Mouse (Mus musculus) hindbrain, embryonic 14.5 days (tissue): ENCODE results near the gene Thrb. TPM values are rescaled to one million over a fixed set of nuclear protein-coding genes. Genes with fewer than 3 reads are reported as not detected.

Experiments used
- ATAC-seq: fragments of 200-750 bp; cut with Nextera tagmentation; 2 replicates; pipeline ENCODE4 v1.8.0; 2017; ENCODE audit warnings: moderate number of reproducible peaks, mild to moderate bottlenecking, moderate TSS enrichment, moderate library complexity; ENCODE audit not compliant: low FRiP score
- DNase-seq: peaks from one replicate; pipeline ENCODE4 v3.0.0-alpha.2; 2015; ENCODE audit warnings: low spot score
- H3K27ac ChIP-seq: fragments of 300-500 bp; sonication (generic); 2 replicates; pipeline ENCODE4 v1.5.1; 2014; ENCODE audit warnings: mild to moderate bottlenecking, moderate library complexity
- H3K27me3 ChIP-seq: fragments of 300-500 bp; sonication (generic); 2 replicates; pipeline ENCODE4 v1.6.1; 2014; ENCODE audit warnings: mild to moderate bottlenecking, low read length, mixed read lengths; ENCODE audit not compliant: control insufficient read depth, insufficient read depth
- H3K36me3 ChIP-seq: fragments of 300-500 bp; sonication (generic); replicated peaks from 2 replicates; pipeline ENCODE4 v1.6.1; 2014; ENCODE audit not compliant: control insufficient read depth, insufficient read depth
- H3K4me1 ChIP-seq: fragments of 300-500 bp; sonication (generic); replicated peaks from 2 replicates; pipeline ENCODE4 v1.6.1; 2014; ENCODE audit warnings: antibody characterized with exemption, low read length, mixed read lengths; ENCODE audit not compliant: control insufficient read depth, insufficient read depth
- H3K4me2 ChIP-seq: fragments of 300-500 bp; sonication (generic); replicated peaks from 2 replicates; pipeline ENCODE4 v1.6.1; 2014; ENCODE audit warnings: mild to moderate bottlenecking, moderate library complexity
- H3K4me3 ChIP-seq: fragments of 300-500 bp; sonication (generic); replicated peaks from 2 replicates; pipeline ENCODE4 v1.5.1; 2014; ENCODE audit warnings: mild to moderate bottlenecking, low read length
- H3K9ac ChIP-seq: fragments of 300-500 bp; sonication (generic); 2 replicates; pipeline ENCODE4 v1.6.1; 2014
- H3K9me3 ChIP-seq: fragments of 300-500 bp; sonication (generic); 2 replicates; pipeline ENCODE4 v1.6.1; 2016; ENCODE audit warnings: low read length; ENCODE audit not compliant: control insufficient read depth
- WGBS: fragments of 180-500 bp; shearing (Covaris S2); extraction: QIAGEN DNeasy Blood & Tissue Kit; methylation state at CpG from one replicate; pipeline ENCODE4 v1.1.7; 2014; 5-methylcytosine and 5-hydroxymethylcytosine counted together
- polyA plus RNA-seq: library from polyadenylated mRNA; unstranded; fragments of >200 nt; fragmentation: Nextera tagmentation; extraction: Ambion mirVana; gene quantifications from 2 replicates; pipeline ENCODE4 v1.2.1, GENCODE M21; 2014

The Thrb gene
- 1.3 and 1.4 TPM in 2 replicates for polyA plus RNA-seq

- Histone ChIP-seq H3K27ac (no peak within 1 kb of the TSS), H3K27me3 (peaks cover 29% of the 10 kb centered on the region; the same call in 1 of the 2 replicates), H3K4me3 (peak within 1 kb of the TSS; percentile 69), H3K36me3 (no peaks in the 10 kb centered on the region), H3K9me3 (no peaks in the 10 kb centered on the region), H3K4me2 (peak within 1 kb of the TSS; percentile 87), H3K9ac (peak within 1 kb of the TSS; percentile 63), H3K4me1 (peaks cover 13% of the 10 kb centered on the region)
- no peak for DNase-seq
- WGBS: under 1% methylated on average over 23 of the region's 23 CpGs
- peak; percentile 41 for ATAC-seq
These were observed at the start of gene Thrb for GRCm38 (mm10) chr14:17659686-17660328. Gene Thrb, plus strand, starts transcription at chr14:17660261.

- 0 out of 2 replicates have a peak, but pooled peaks cover 4% of the 10 kb centered on the region for H3K4me1 ChIP-seq
- no peak overlapping the region for H3K4me2 ChIP-seq
- ATAC-seq (no peak), DNase-seq (no peak)
- WGBS: 81% methylated on average over 3 of the region's 3 CpGs
- no peaks in the 10 kb centered on the region for H3K27me3 ChIP-seq
- H3K9ac ChIP-seq: no peak overlapping the region
- no peaks in the 10 kb centered on the region for H3K36me3 ChIP-seq
- H3K4me3 ChIP-seq: no peak overlapping the region
- H3K27ac ChIP-seq: no peak overlapping the region
- no peaks in the 10 kb centered on the region for H3K9me3 ChIP-seq
These were observed 38.4 kb upstream of the Thrb start for GRCm38 (mm10) chr14:17621671-17622070.

- H3K4me2 ChIP-seq: no peak overlapping the region
- 49% methylated on average over 2 of the region's 2 CpGs for WGBS
- 0 out of 2 replicates have a peak, but pooled peaks cover 4% of the 10 kb centered on the region for H3K4me1 ChIP-seq
- no peaks in the 10 kb centered on the region for H3K9me3 ChIP-seq
- no peak overlapping the region for H3K9ac ChIP-seq
- H3K4me3 ChIP-seq: no peak overlapping the region
- H3K27me3 ChIP-seq: no peaks in the 10 kb centered on the region
- DNase-seq (no peak), ATAC-seq (peak; percentile 40; the same call in 1 of the 2 replicates)
- no peaks in the 10 kb centered on the region for H3K36me3 ChIP-seq
- H3K27ac ChIP-seq: no peak overlapping the region
These were observed 36.1 kb upstream of the Thrb start for GRCm38 (mm10) chr14:17623936-17624335.

GRCm38 (mm10) chr14:17629215-17629614 is 30.8 kb upstream of the Thrb start:
- Histone ChIP-seq H3K4me1 (no peaks in the 10 kb centered on the region), H3K9ac (no peak overlapping the region), H3K27ac (no peak overlapping the region), H3K36me3 (no peaks in the 10 kb centered on the region), H3K4me2 (no peak overlapping the region), H3K4me3 (no peak overlapping the region), H3K9me3 (no peaks in the 10 kb centered on the region), H3K27me3 (no peaks in the 10 kb centered on the region)
- WGBS: 53% methylated on average over 5 of the region's 5 CpGs
- no peak for ATAC-seq
- no peak for DNase-seq

DNA sequence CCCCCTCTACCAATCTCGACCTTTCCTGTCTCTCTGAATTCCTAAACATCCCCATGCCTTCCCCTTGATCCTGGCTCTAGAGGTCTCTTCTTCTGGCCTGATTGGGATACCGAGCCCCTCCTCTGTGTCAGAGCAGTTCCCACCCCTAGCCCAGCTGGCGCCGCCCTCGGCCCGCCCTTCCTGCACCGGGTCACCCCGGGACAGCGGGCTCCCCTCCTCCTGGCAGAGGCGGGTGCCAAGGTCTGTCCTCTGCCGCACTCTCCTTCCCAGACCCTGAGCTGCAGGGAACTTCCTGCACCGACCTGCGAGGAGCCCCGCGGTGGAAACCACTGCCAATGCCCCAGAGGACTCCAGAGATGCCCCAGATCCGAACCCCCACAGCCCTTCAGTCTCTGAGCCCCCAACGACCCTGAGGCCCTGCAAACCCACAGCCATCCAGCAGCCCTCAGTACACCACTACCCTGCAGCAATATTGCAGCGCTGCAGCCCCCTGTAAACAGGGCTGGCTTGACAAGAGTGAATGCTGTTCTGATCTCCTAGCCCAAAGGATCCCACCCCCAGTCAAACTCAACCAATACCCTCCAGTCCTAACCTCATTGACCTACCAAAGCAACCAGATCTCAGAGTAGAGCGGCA is 27.1 kb upstream of the Thrb start:
- DNase-seq (no peak), ATAC-seq (peak; percentile 54)
- WGBS: 8% methylated on average over 19 of the region's 19 CpGs
- no peaks in the 10 kb centered on the region for H3K4me1 ChIP-seq
- H3K27ac ChIP-seq: no peak overlapping the region
- H3K36me3 ChIP-seq: no peaks in the 10 kb centered on the region
- H3K4me3 ChIP-seq: no peak overlapping the region
- no peaks in the 10 kb centered on the region for H3K27me3 ChIP-seq
- no peaks in the 10 kb centered on the region for H3K9me3 ChIP-seq
- no peak overlapping the region for H3K9ac ChIP-seq
- H3K4me2 ChIP-seq: peak overlapping the region; percentile 33

DNA sequence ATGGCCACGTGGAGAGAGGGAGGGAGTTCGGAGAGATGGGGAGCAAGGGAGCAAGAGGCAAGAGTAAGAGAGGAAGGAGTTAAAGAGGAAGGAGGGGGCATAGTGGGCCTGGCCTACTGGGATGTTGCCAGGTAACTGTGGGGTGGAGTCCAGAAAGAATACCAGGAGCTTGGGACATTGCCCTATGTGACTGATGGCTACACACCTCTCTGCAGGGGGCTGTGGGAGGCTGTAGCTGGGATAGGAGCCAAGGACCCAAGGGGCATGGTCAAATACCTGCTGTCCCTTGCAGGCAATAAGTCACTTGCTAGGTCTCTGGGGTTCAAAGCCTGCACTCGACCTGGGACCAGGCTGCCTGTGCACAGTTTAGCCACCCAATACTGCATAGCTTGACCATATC is 23.1 kb upstream of the Thrb start:
- no peaks in the 10 kb centered on the region for H3K36me3 ChIP-seq
- ATAC-seq (no peak), DNase-seq (no peak)
- H3K4me3 ChIP-seq: no peak overlapping the region
- no peaks in the 10 kb centered on the region for H3K9me3 ChIP-seq
- H3K9ac ChIP-seq: no peak overlapping the region
- WGBS: 58% methylated on average over 3 of the region's 3 CpGs
- no peak overlapping the region for H3K4me2 ChIP-seq
- H3K27me3 ChIP-seq: no peaks in the 10 kb centered on the region
- H3K27ac ChIP-seq: no peak overlapping the region
- H3K4me1 ChIP-seq: no peaks in the 10 kb centered on the region

DNA sequence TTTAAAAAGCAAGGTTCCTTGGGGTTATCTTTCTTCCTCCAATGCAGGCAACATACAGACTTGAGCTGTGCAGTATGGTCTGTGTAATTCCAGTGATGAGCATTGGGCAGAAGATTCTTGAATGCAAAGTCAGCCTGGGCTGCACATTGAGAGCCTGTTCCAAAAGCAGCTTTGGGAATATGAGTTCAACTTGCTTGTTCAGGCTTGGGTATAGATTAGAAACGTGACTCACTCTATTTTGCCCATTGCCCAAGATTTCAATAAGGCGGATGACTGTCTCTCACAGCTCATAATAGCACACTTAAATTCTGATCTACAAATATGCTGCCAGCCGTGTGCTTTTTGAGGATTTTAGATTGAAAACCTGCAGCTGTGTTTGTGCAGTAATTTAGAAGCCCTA is 18.3 kb upstream of the Thrb start:
- Histone ChIP-seq H3K36me3 (no peaks in the 10 kb centered on the region), H3K4me3 (no peak overlapping the region), H3K9ac (no peak overlapping the region), H3K9me3 (no peaks in the 10 kb centered on the region), H3K4me2 (no peak overlapping the region), H3K4me1 (no peaks in the 10 kb centered on the region), H3K27ac (no peak overlapping the region), H3K27me3 (no peaks in the 10 kb centered on the region)
- ATAC-seq (no peak), DNase-seq (no peak)
- WGBS: 77% methylated on average over 3 of the region's 3 CpGs

DNA sequence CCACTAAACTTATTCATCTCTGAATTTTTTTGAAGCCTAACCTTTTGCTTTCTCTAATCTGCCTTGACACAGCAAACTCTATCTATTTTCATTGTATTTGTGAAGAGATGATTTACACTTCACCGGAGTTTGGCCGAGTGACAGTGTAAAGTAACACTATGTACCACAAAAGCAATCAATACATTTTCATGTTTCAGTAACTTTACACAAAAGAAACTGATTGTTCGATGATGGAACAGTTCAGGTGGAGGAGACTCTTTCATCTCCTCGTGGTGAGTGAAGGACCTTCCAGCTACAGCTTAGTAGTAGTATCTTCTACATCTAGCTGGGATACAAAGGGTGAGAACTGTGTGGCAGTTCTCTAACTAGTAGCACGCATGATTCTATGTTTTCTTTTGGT is 5.0 kb upstream of the Thrb start:
- H3K36me3 ChIP-seq: no peaks in the 10 kb centered on the region
- DNase-seq (no peak), ATAC-seq (no peak)
- WGBS: 49% methylated on average over 5 of the region's 5 CpGs
- no peak overlapping the region for H3K9ac ChIP-seq
- no peak overlapping the region for H3K27ac ChIP-seq
- no peak overlapping the region for H3K4me2 ChIP-seq
- no peaks in the 10 kb centered on the region for H3K9me3 ChIP-seq
- H3K4me1 ChIP-seq: peaks cover 6% of the 10 kb centered on the region; the same call in 1 of the 2 replicates
- no peak overlapping the region for H3K4me3 ChIP-seq
- peaks cover 6% of the 10 kb centered on the region; the same call in 1 of the 2 replicates for H3K27me3 ChIP-seq

DNA sequence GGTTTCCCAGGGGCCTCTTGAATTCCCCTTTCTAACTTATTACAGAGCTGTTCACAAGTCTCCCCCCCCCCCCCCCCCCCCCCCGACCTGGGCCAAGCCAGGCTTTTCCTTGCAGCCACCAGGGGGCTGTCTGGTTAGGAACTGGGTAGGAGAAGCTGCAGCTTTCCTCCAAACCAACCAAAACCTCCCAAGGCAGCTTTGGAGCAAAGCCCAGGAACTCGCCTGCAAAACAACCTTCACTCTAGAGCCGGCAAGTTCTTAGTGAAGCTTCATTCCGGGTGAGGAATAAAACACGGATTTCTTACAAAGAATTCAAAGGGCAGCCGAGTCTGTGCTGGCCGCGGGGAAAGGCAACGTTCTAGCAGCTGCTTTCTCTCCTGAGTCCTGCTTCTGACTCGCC is 1.0 kb upstream of the Thrb start:
- H3K9ac ChIP-seq: no peak overlapping the region
- peak overlapping the region; percentile 69 for H3K4me3 ChIP-seq
- under 1% methylated on average over 9 of the region's 10 CpGs for WGBS
- H3K27me3 ChIP-seq: peaks cover 29% of the 10 kb centered on the region; the same call in 1 of the 2 replicates
- H3K4me2 ChIP-seq: peak overlapping the region; percentile 87
- ATAC-seq (peak; percentile 60; the same call in 1 of the 2 replicates), DNase-seq (peak; percentile 75)
- H3K4me1 ChIP-seq: peaks cover 13% of the 10 kb centered on the region
- no peaks in the 10 kb centered on the region for H3K36me3 ChIP-seq
- H3K9me3 ChIP-seq: no peaks in the 10 kb centered on the region
- H3K27ac ChIP-seq: no peak overlapping the region
